ENCODE assay signal across 9 mouse cellular contexts in genomic region chr13:63274488-63275166, GRCm38 (mm10).
DNase-seq lines count a peak whose midpoint lies in the region; ATAC-seq lines count a peak whose summit lies in the region.
"Had no signal": no experiment of that assay in that cellular context is flagged by ENCODE, and none has a peak within 500 bp of the region (broad histone marks: within the 10 kb centered on the region; RNA-seq: fewer than 3 reads in every experiment).

No protein-coding gene starts in this region.

- 0 out of 2 replicates have a peak, but pooled peaks cover 6% of the 10 kb centered on the region for H3K36me3 ChIP-seq in kidney, embryonic 15.5 days
- no peaks in the 10 kb centered on the region for H3K36me3 ChIP-seq in embryonic facial prominence, embryonic 10.5 days (replicated peaks)
- no peaks in the 10 kb centered on the region for H3K36me3 ChIP-seq in liver, embryonic 13.5 days

- DNase-seq in kidney, postnatal 14 days, result no peak
- DNase-seq in CD4-positive, CD25-positive, alpha-beta regulatory T cell, adult 2 months (ENCODE audit: low read depth, low spot score), result peak; percentile 54
- DNase-seq in embryonic facial prominence, embryonic 10.5 days (ENCODE audit: low spot score), result no peak
- no peak for DNase-seq in liver, embryonic 13.5 days
- DNase-seq in layer of hippocampus, postnatal 36 days, result no peak
- DNase-seq in cerebellum, adult 18-20 months, result no peak
- DNase-seq: kidney, postnatal 25 days had no signal

- H3K4me3 ChIP-seq in kidney, embryonic 15.5 days (replicated peaks), result peak overlapping the region; percentile 52
- H3K4me3 ChIP-seq in embryonic facial prominence, embryonic 10.5 days, result peak overlapping the region; percentile 61
- H3K4me3 ChIP-seq in liver, embryonic 13.5 days (replicated peaks), result peak overlapping the region; percentile 9; the same call in 1 of the 2 replicates

- no peaks in the 10 kb centered on the region for H3K27me3 ChIP-seq in kidney, embryonic 15.5 days
- H3K27me3 ChIP-seq in embryonic facial prominence, embryonic 10.5 days (replicated peaks; ENCODE audit: low read depth, poor library complexity, severe bottlenecking), result peaks cover 38% of the 10 kb centered on the region
- no peaks in the 10 kb centered on the region for H3K27me3 ChIP-seq in liver, embryonic 13.5 days

- ATAC-seq in kidney, embryonic 15.5 days (replicated peaks; ENCODE audit: low FRiP score), result no peak
- ATAC-seq in liver, embryonic 13.5 days (ENCODE audit: low read depth), result no peak
- no peak for ATAC-seq in cerebellum, adult (ENCODE audit: insufficient number of reproducible peaks, low FRiP score, low TSS enrichment)

- 60% methylated on average over 10 of the region's 10 CpGs for WGBS in kidney, embryonic 15.5 days
- 81% methylated on average over 10 of the region's 10 CpGs for WGBS in embryonic facial prominence, embryonic 10.5 days
- WGBS in liver, embryonic 13.5 days (ENCODE audit: insufficient replicate concordance), result 75% methylated on average over 10 of the region's 10 CpGs

- H3K4me2 ChIP-seq in kidney, embryonic 15.5 days, result peak overlapping the region; percentile 68
- H3K4me2 ChIP-seq in liver, embryonic 13.5 days, result peak overlapping the region; percentile 44

- no peaks in the 10 kb centered on the region for H3K9me3 ChIP-seq in kidney, embryonic 15.5 days (replicated peaks)
- no peaks in the 10 kb centered on the region for H3K9me3 ChIP-seq in embryonic facial prominence, embryonic 10.5 days
- no peaks in the 10 kb centered on the region for H3K9me3 ChIP-seq in liver, embryonic 13.5 days (replicated peaks)

- H3K27ac ChIP-seq in kidney, embryonic 15.5 days, result no peak overlapping the region
- H3K27ac ChIP-seq in embryonic facial prominence, embryonic 10.5 days (replicated peaks), result no peak overlapping the region; the same call in 1 of the 2 replicates
- no peak overlapping the region for H3K27ac ChIP-seq in liver, embryonic 13.5 days

- peaks cover 77% of the 10 kb centered on the region for H3K4me1 ChIP-seq in kidney, embryonic 15.5 days
- peaks cover 77% of the 10 kb centered on the region for H3K4me1 ChIP-seq in embryonic facial prominence, embryonic 10.5 days
- peaks cover 39% of the 10 kb centered on the region for H3K4me1 ChIP-seq in liver, embryonic 13.5 days (replicated peaks)

- H3K9ac ChIP-seq in kidney, embryonic 15.5 days, result peak overlapping the region; percentile 41; the same call in 1 of the 2 replicates
- no peak overlapping the region for H3K9ac ChIP-seq in liver, embryonic 13.5 days

Comparison
In these comparisons a context has a peak if more than half of its experiments do, and no peak if none do; other contexts are left out.
1. H3K4me3 ChIP-seq: peak in every context shown above with its lines; median percentile 61 in embryonic facial prominence, embryonic 10.5 days; 52 in kidney, embryonic 15.5 days; 9 in liver, embryonic 13.5 days.